Mouse (Mus musculus) layer of hippocampus, adult 9-11 months (tissue): ENCODE measurements at regions not wholly inside any gene's neighbourhood (a gene's known extent, or its start where the extent isn't known, plus 50 kb on each side); places are given as distances from the start of the nearest gene placed in this dataset.
A peak's percentile ranks its signal among the peaks of the same experiment; 100 is the strongest.

Source experiments
- DNase-seq: peaks from one replicate; pipeline ENCODE4 v3.0.0; 2022

DNA sequence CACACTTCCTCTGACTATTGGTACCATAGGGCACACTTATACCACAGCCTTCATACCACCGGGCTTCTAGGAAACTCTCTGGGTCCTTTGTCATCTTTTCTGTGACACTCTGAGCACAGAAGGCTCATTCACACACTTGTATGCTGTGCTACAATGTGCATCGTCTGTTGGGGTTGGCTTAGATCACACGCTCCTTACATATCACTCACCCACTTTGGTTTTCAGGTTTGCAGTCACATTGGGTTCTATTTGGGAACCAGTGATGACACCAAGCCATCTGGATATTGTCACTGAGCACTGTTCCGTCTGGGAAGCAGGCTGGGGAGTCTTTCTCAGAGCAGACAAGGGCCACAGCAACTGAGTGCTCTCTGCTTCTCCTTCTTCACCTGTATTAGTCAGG is 74.1 kb upstream of the Vldlr start:
- DNase-seq: peak; percentile 12

DNA sequence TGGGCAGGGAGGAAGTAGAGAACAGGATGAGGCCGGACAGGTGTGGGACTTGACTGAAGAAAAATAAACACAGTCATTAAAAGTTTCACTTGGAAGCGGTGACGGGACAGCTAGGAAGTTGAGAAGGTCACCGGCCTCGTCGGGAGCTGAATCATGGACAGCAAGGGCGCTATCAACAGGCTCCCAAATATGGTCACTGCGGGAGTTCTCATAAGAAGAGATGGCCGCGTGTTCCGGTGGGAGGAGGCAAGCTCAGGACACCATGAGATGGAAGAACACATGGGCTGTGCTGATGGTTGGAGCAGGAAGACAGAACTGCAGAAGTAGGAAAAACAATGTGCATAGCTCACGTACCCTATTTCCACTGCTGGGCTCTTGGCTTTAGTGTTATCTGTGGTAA is 68.9 kb upstream of the Vldlr start:
- DNase-seq: no peak

DNA sequence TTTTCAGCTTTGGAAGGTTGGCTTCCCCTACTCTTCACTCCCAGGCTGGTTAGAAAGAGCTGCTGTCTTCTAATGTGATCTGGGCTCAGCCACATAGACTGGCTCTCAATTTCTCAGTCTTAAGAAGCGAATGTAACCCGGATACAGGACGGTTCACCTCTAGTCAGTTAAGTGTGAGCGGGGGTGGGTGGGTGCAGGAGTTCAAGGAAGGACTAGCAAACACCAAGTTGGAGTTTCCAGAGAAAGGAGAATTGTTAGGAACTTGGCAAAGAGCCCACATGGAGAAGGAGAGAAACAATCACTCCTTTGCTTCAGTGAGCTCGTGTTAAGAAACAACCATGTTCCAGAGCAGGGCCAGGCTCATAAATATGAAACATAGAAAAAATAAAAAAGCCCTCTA is 68.0 kb upstream of the Vldlr start:
- no peak for DNase-seq

GRCm38 (mm10) chr19:27149567-27149966 is 66.7 kb upstream of the Vldlr start:
- no peak for DNase-seq

GRCm38 (mm10) chr19:27161933-27162332 is 54.4 kb upstream of the Vldlr start:
- DNase-seq: no peak
